18 mouse cellular contexts compared by ENCODE assay signal in the genomic region with DNA sequence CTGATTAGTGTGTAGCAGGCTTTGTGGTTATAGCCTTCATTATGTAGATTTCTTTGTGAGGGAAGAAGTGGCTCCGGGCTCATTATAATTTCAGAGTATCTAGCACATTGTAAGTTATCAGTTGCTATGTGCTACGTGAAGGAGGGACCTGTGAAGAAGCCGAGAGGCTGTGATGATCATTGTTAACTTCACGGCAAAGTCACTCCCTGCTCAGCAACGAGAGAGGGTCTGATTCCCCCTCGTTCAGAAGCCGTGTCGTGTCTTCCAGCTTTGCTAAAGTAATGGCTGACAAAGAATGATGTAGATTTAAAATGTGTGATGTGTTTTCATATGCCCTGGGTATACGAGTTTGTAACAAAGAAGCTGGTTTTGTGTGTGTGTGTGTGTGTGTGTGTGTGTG.
"Had no signal": no experiment of that assay in that cellular context is flagged by ENCODE, and none has a peak within 500 bp of the region (broad histone marks: within the 10 kb centered on the region; RNA-seq: fewer than 3 reads in every experiment).

No protein-coding gene starts in this region.

- H3K9ac ChIP-seq: lung, embryonic 14.5 days; midbrain, embryonic 13.5 days; neural tube, embryonic 13.5 days; neural tube, embryonic 15.5 days had no signal

- H3K27ac ChIP-seq: midbrain, embryonic 13.5 days; neural tube, embryonic 13.5 days; neural tube, embryonic 15.5 days had no signal

- DNase-seq: lung, adult 18-20 months; lung, embryonic 14.5 days; lung, postnatal 10 days; lung, postnatal 4 days; retina, postnatal 1 day; right cerebral cortex, adult 18-20 months; right cerebral cortex, postnatal 25 days; right cerebral cortex, postnatal 4 days; spleen, adult 18-20 months; thymus, adult 18-20 months; thymus, postnatal 14 days; thymus, postnatal 36 days had no signal

- ATAC-seq: midbrain, embryonic 13.5 days; midbrain, embryonic 16.5 days had no signal

- H3K4me3 ChIP-seq: midbrain, embryonic 13.5 days; myocyte; neural tube, embryonic 13.5 days; neural tube, embryonic 15.5 days had no signal

- H3K4me1 ChIP-seq: midbrain, embryonic 13.5 days; neural tube, embryonic 13.5 days; neural tube, embryonic 15.5 days had no signal

- H3K9me3 ChIP-seq: midbrain, embryonic 13.5 days; neural tube, embryonic 13.5 days; neural tube, embryonic 15.5 days had no signal

- H3K27me3 ChIP-seq: midbrain, embryonic 13.5 days; neural tube, embryonic 13.5 days; neural tube, embryonic 15.5 days had no signal

- H3K4me2 ChIP-seq: lung, embryonic 14.5 days; midbrain, embryonic 11.5 days; midbrain, embryonic 13.5 days; neural tube, embryonic 13.5 days; neural tube, embryonic 15.5 days had no signal

- H3K36me3 ChIP-seq: midbrain, embryonic 13.5 days; neural tube, embryonic 13.5 days; neural tube, embryonic 15.5 days had no signal
